Mouse (Mus musculus) brain, embryonic 14.5 days (tissue): ENCODE data around the gene Pdha2.

ENCODE experiments used
- CTCF ChIP-seq: fragments of 200-500 bp; IDR thresholded peaks from 2 replicates; pipeline ENCODE4 v1.5.1; 2012; ENCODE audit warnings: inconsistent platforms, mild to moderate bottlenecking, moderate library complexity, borderline replicate concordance; ENCODE audit not compliant: insufficient read depth, insufficient read length; ENCODE audit errors: extremely low read depth
- POLR2A ChIP-seq: fragments of 200-500 bp; IDR thresholded peaks from 2 replicates; pipeline ENCODE4 v1.6.1; 2012; ENCODE audit warnings: mild to moderate bottlenecking, inconsistent platforms, borderline replicate concordance; ENCODE audit not compliant: poor library complexity, insufficient read depth, insufficient read length, severe bottlenecking; ENCODE audit errors: extremely low read depth

DNA sequence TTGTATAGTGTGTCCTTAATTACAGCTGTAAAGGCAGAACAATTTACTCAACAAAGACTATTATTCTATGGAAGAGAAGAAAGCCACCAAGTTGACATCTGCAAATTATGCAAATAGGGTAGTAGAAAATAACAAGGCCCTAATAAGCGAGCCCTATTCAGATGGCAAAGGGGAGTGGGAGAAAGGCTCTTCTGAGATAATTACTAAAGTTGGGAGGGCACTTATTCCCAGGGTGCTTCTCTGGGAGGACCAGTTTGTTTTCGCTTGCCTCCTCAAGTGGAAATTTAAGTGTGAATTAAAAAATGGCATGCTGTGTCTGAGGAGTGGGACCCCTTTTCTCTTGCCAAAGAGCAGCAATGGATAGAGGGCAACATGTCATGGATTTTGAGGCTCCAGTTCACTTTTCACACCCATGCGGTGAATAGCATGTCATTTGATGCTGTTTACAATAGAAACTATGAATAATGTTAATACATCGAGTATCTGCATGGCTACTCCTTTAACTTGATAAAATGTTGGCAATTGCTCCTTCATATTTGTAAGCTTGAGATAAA is 14.8 kb downstream of the Pdha2 start:
- TF ChIP-seq POLR2A: no peak
- TF ChIP-seq CTCF: no peak
